Mouse (Mus musculus) heart, postnatal 0 days (tissue): ENCODE data around the gene R3hdm1. TPM values are rescaled to one million over a fixed set of nuclear protein-coding genes. Genes with fewer than 3 reads are reported as not detected.
"Not testable (repeated sequence)": the region's sequence is repeated elsewhere in the genome, so short reads cannot be mapped to it uniquely, and the experiment has no call there.

ENCODE experiments used
- ATAC-seq: fragments of 200-750 bp; cut with Nextera tagmentation; 2 replicates; pipeline ENCODE4 v1.8.0; 2017; ENCODE audit warnings: low read depth, moderate number of reproducible peaks, moderate library complexity; ENCODE audit not compliant: insufficient read depth
- DNase-seq: peaks from one replicate; pipeline ENCODE4 v3.0.0-alpha.2; 2016; ENCODE audit warnings: low spot score
- H3K27ac ChIP-seq: fragments of 300-500 bp; sonication (generic); 2 replicates; pipeline ENCODE4 v1.5.1; 2014; ENCODE audit warnings: low read depth, mild to moderate bottlenecking
- H3K27me3 ChIP-seq: fragments of 300-500 bp; sonication (generic); 2 replicates; pipeline ENCODE4 v1.6.1; 2014; ENCODE audit warnings: low read length, mixed read lengths; ENCODE audit not compliant: control insufficient read depth, insufficient read depth
- H3K36me3 ChIP-seq: fragments of 300-500 bp; sonication (generic); replicated peaks from 2 replicates; pipeline ENCODE4 v1.6.1; 2014; ENCODE audit warnings: low read length, mixed read lengths; ENCODE audit not compliant: control insufficient read depth, insufficient read depth
- H3K4me1 ChIP-seq: fragments of 300-500 bp; sonication (generic); 2 replicates; pipeline ENCODE4 v1.6.1; 2014; ENCODE audit warnings: antibody characterized with exemption; ENCODE audit not compliant: control insufficient read depth, insufficient read depth
- H3K4me2 ChIP-seq: fragments of 300-500 bp; sonication (generic); 2 replicates; pipeline ENCODE4 v1.6.1; 2014; ENCODE audit warnings: low read depth, mild to moderate bottlenecking, low read length, moderate library complexity
- H3K4me3 ChIP-seq: fragments of 300-500 bp; sonication (generic); 2 replicates; pipeline ENCODE4 v1.5.1; 2014; ENCODE audit warnings: low read depth, low read length
- H3K9ac ChIP-seq: fragments of 300-500 bp; sonication (generic); replicated peaks from 2 replicates; pipeline ENCODE4 v1.6.1; 2014; ENCODE audit warnings: low read depth, low read length, mixed read lengths
- H3K9me3 ChIP-seq: fragments of 300-500 bp; sonication (generic); replicated peaks from 2 replicates; pipeline ENCODE4 v1.6.1; 2016; ENCODE audit warnings: low read length; ENCODE audit not compliant: control insufficient read depth
- CTCF ChIP-seq: IDR thresholded peaks from 2 replicates; pipeline ENCODE4 v1.5.1; 2016; ENCODE audit warnings: antibody characterized with exemption, control low read depth, low read depth
- EP300 ChIP-seq: IDR thresholded peaks from 2 replicates; pipeline ENCODE4 v1.6.1; 2016; ENCODE audit warnings: antibody characterized with exemption, low read depth
- WGBS: fragments of 180-500 bp; shearing (Covaris S2); extraction: QIAGEN DNeasy Blood & Tissue Kit; methylation state at CpG from one replicate; pipeline ENCODE4 v1.1.7; 2014; 5-methylcytosine and 5-hydroxymethylcytosine counted together
- polyA plus RNA-seq: library from polyadenylated mRNA; unstranded; fragments of >200 nt; fragmentation: Nextera tagmentation; extraction: Ambion mirVana; gene quantifications from 2 replicates; pipeline ENCODE4 v1.2.1, GENCODE M21; 2015
- total RNA-seq: library from RNA; depleted of rRNA; stranded (reverse); fragments of >200 nt; gene quantifications from 2 replicates; pipeline ENCODE4 v1.2.3, GENCODE M21; 2014; ENCODE audit warnings: low replicate concordance

The R3hdm1 gene
- total and polyA plus RNA-seq, 2 experiments from 2014 or later: 34.9 to 44.4 TPM

GRCm38 (mm10) chr1:128243996-128244726, 141.1 kb downstream of the R3hdm1 start:
- TF ChIP-seq CTCF: no peak
- TF ChIP-seq EP300: no peak
- Histone ChIP-seq H3K4me2 (peak overlapping the region; percentile 93), H3K36me3 (no peaks in the 10 kb centered on the region), H3K9me3 (no peaks in the 10 kb centered on the region), H3K9ac (peak overlapping the region; percentile 88), H3K27me3 (no peaks in the 10 kb centered on the region), H3K4me3 (peak overlapping the region; percentile 73), H3K4me1 (peaks cover 13% of the 10 kb centered on the region), H3K27ac (peak overlapping the region; percentile 95)
- ATAC-seq (peak; percentile 96), DNase-seq (peak; percentile 98)
- under 1% methylated on average over 70 of the region's 71 CpGs for WGBS

GRCm38 (mm10) chr1:128244727-128245355, 141.7 kb downstream of the R3hdm1 start:
- Histone ChIP-seq H3K27ac (peak overlapping the region; percentile 95), H3K9ac (peak overlapping the region; percentile 88), H3K27me3 (no peaks in the 10 kb centered on the region), H3K4me3 (peak overlapping the region; percentile 73), H3K9me3 (no peaks in the 10 kb centered on the region), H3K36me3 (no peaks in the 10 kb centered on the region), H3K4me1 (peaks cover 13% of the 10 kb centered on the region), H3K4me2 (peak overlapping the region; percentile 93)
- DNase-seq (peak; percentile 32), ATAC-seq (peak; percentile 43; the same call in 1 of the 2 replicates)
- TF ChIP-seq CTCF (no peak), EP300 (no peak)
- WGBS: 1% methylated on average over 19 of the region's 19 CpGs

DNA sequence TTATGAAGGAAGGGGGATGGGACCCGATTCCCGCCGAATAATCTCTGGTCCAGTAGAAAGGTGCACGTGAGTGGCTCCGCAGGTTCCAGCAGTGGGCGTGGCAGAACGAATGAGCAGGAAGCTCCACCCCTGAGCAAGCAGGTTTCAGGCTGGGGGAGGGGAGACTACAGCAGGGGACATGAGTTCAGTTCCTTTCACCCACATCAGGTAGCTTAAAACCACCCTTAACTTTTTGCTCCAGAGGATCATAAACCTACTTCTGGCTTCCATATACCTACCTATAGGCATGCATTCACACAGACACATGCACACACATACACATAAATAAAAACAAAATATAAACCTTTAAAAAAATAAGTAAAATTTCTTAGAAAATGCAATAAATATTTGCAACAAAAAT, 164.0 kb downstream of the R3hdm1 start:
- H3K27me3 ChIP-seq, H3K9me3 ChIP-seq, H3K4me1 ChIP-seq, H3K4me2 ChIP-seq, H3K4me3 ChIP-seq, ATAC-seq, H3K27ac ChIP-seq, DNase-seq, H3K9ac ChIP-seq: not testable (repeated sequence)
- 80% methylated on average over 7 of the region's 7 CpGs for WGBS
- peaks cover 76% of the 10 kb centered on the region for H3K36me3 ChIP-seq

DNA sequence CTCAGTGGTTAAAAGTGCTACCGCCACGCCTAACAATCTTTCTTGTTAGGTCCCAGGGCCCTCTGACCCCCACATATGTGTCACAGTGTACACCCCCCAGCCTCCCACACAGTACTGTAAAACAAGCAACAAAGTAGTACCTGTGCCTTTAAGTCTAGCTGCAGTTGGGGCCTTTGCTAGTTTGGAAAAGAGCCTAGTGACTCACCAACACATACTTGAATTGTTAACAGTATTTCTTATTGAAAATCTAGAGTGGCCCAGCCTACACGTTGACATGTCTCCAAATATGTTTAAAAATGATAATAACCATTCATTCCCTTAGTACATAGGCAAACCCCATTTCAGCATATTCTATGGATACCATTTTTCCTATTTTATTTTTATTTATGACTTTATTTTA, 167.6 kb downstream of the R3hdm1 start:
- Histone ChIP-seq H3K36me3 (peaks cover 84% of the 10 kb centered on the region), H3K4me2 (no peak overlapping the region), H3K9me3 (no peaks in the 10 kb centered on the region), H3K9ac (no peak overlapping the region), H3K27ac (no peak overlapping the region), H3K4me3 (no peak overlapping the region), H3K27me3 (no peaks in the 10 kb centered on the region), H3K4me1 (no peaks in the 10 kb centered on the region)
- TF ChIP-seq EP300: no peak
- TF ChIP-seq CTCF: no peak
- ATAC-seq (no peak), DNase-seq (no peak)
- 78% methylated on average over 3 of the region's 3 CpGs for WGBS

GRCm38 (mm10) chr1:128275908-128276307, 172.8 kb downstream of the R3hdm1 start:
- ATAC-seq: no peak
- Histone ChIP-seq H3K27me3 (no peaks in the 10 kb centered on the region), H3K27ac (no peak overlapping the region), H3K9ac (no peak overlapping the region), H3K9me3 (no peaks in the 10 kb centered on the region), H3K4me1 (no peaks in the 10 kb centered on the region), H3K36me3 (peaks cover 85% of the 10 kb centered on the region), H3K4me3 (no peak overlapping the region), H3K4me2 (no peak overlapping the region)
- TF ChIP-seq EP300 (no peak), CTCF (no peak)
- no peak for DNase-seq
- WGBS: 89% methylated on average over 1 of the region's 1 CpGs
